Mouse (Mus musculus): ENCODE results near the gene Nusap1.
"Not testable (repeated sequence)": the region's sequence is repeated elsewhere in the genome, so short reads cannot be mapped to it uniquely, and the experiment has no call there.

Gene Nusap1

GRCm38 (mm10) chr2:119644254-119644653 lies 26.2 kb downstream of the Nusap1 start:
- DNase-seq (ENCODE audit: low read depth, low spot score), result no peak

- peak; percentile 67 for DNase-seq (ENCODE audit: low read depth, low spot score)
Measured at GRCm38 (mm10) chr2:119662220-119663182, 44.4 kb downstream of the Nusap1 start, which contains the start of gene Ndufaf1. Gene Ndufaf1, minus strand, starts transcription at chr2:119662827.

- DNase-seq (ENCODE audit: low read depth, low spot score), result not testable (repeated sequence)
Measured at GRCm38 (mm10) chr2:119665744-119666143, 47.6 kb downstream of the Nusap1 start.

GRCm38 (mm10) chr2:119669010-119669409 lies 50.9 kb downstream of the Nusap1 start:
- DNase-seq (ENCODE audit: low read depth, low spot score), result peak; percentile 49

- peak; percentile 61 for DNase-seq (ENCODE audit: low read depth, low spot score)
Measured at GRCm38 (mm10) chr2:119674525-119675214, 56.6 kb downstream of the Nusap1 start, which contains the start of gene Rtf1. Gene Rtf1, plus strand, starts transcription at chr2:119675068.

GRCm38 (mm10) chr2:119675215-119675784 lies 57.2 kb downstream of the Nusap1 start:
- peak; percentile 13 for DNase-seq (ENCODE audit: low read depth, low spot score)

GRCm38 (mm10) chr2:119675831-119676230 lies 57.7 kb downstream of the Nusap1 start:
- DNase-seq (ENCODE audit: low read depth, low spot score), result no peak

GRCm38 (mm10) chr2:119683706-119684105 lies 65.6 kb downstream of the Nusap1 start:
- DNase-seq (ENCODE audit: low read depth, low spot score), result no peak

GRCm38 (mm10) chr2:119692003-119692701 lies 74.1 kb downstream of the Nusap1 start:
- DNase-seq (ENCODE audit: low read depth, low spot score), result no peak

- DNase-seq (ENCODE audit: low read depth, low spot score), result no peak
Measured at GRCm38 (mm10) chr2:119694826-119695225, 76.7 kb downstream of the Nusap1 start.

- DNase-seq (ENCODE audit: low read depth, low spot score), result no peak
Measured at GRCm38 (mm10) chr2:119696111-119696510, 78.0 kb downstream of the Nusap1 start.

GRCm38 (mm10) chr2:119698472-119698871 lies 80.4 kb downstream of the Nusap1 start:
- no peak for DNase-seq (ENCODE audit: low read depth, low spot score)

GRCm38 (mm10) chr2:119699962-119700361 lies 81.9 kb downstream of the Nusap1 start:
- no peak for DNase-seq (ENCODE audit: low read depth, low spot score)
